Mouse (Mus musculus) urinary bladder, adult 2 months (tissue): Measurements from ENCODE around the gene Fut9. TPM values are rescaled to one million over a fixed set of nuclear protein-coding genes. Genes with fewer than 3 reads are reported as not detected.

Experiments
- DNase-seq: peaks from one replicate; pipeline ENCODE4 v3.0.0; 2022; ENCODE audit warnings: low spot score
- polyA plus RNA-seq: library from polyadenylated mRNA; depleted of rRNA; stranded (reverse); fragments of >200 nt; gene quantifications from 2 replicates; pipeline ENCODE4 v1.2.3, GENCODE M21; 2012

The Fut9 gene
- polyA plus RNA-seq, 1 experiment = 2.8 TPM

- DNase-seq = no peak
Observed at GRCm38 (mm10) chr4:25647593-25647992, 152.5 kb downstream of the Fut9 start.

GRCm38 (mm10) chr4:25645580-25645979, 154.5 kb downstream of the Fut9 start:
- no peak for DNase-seq

GRCm38 (mm10) chr4:25641993-25642392, 158.1 kb downstream of the Fut9 start:
- DNase-seq = no peak

GRCm38 (mm10) chr4:25633262-25633661, 166.8 kb downstream of the Fut9 start:
- no peak for DNase-seq

- DNase-seq = no peak
Observed at GRCm38 (mm10) chr4:25628113-25628512, 171.9 kb downstream of the Fut9 start.

- no peak for DNase-seq
Observed at GRCm38 (mm10) chr4:25627467-25627866, 172.6 kb downstream of the Fut9 start.

- DNase-seq = no peak
Observed at GRCm38 (mm10) chr4:25627039-25627438, 173.0 kb downstream of the Fut9 start.

GRCm38 (mm10) chr4:25623176-25623575, 176.9 kb downstream of the Fut9 start:
- DNase-seq = no peak

- DNase-seq = no peak
Observed at GRCm38 (mm10) chr4:25617301-25617700, 182.7 kb downstream of the Fut9 start.

- no peak for DNase-seq
Observed at GRCm38 (mm10) chr4:25613426-25613825, 186.6 kb downstream of the Fut9 start.

- no peak for DNase-seq
Observed at GRCm38 (mm10) chr4:25610481-25610880, 189.6 kb downstream of the Fut9 start.

GRCm38 (mm10) chr4:25593218-25593617, 206.8 kb downstream of the Fut9 start:
- DNase-seq = no peak
